Mouse (Mus musculus) cerebellum, adult 9-11 months (tissue): Measurements from ENCODE around the gene Nectin2.
"Not testable (repeated sequence)": the region's sequence is repeated elsewhere in the genome, so short reads cannot be mapped to it uniquely, and the experiment has no call there.

Experiments
- DNase-seq: peaks from one replicate; pipeline ENCODE4 v3.0.0; 2022

Gene Nectin2

GRCm38 (mm10) chr7:19750217-19751069, at the start of gene Nectin2:
Nectin2 (minus strand) TSS chr7:19750483.
- peak; percentile 57 for DNase-seq

- DNase-seq: peak; percentile 26
Measured at GRCm38 (mm10) chr7:19796697-19797588, 46.7 kb upstream of the Nectin2 start, which contains the start of gene Cblc. Cblc (minus strand) TSS chr7:19796809.

- no peak for DNase-seq
Measured at GRCm38 (mm10) chr7:19796254-19796653, 46.0 kb upstream of the Nectin2 start.

- DNase-seq: no peak
Measured at GRCm38 (mm10) chr7:19795236-19795635, 45.0 kb upstream of the Nectin2 start.

GRCm38 (mm10) chr7:19792701-19793630, 42.7 kb upstream of the Nectin2 start:
- DNase-seq: no peak

- DNase-seq: not testable (repeated sequence)
Measured at GRCm38 (mm10) chr7:19791504-19791903, 41.2 kb upstream of the Nectin2 start.

- DNase-seq: peak; percentile 64
Measured at GRCm38 (mm10) chr7:19789904-19790347, 39.6 kb upstream of the Nectin2 start.

- no peak for DNase-seq
Measured at GRCm38 (mm10) chr7:19785874-19786458, 35.7 kb upstream of the Nectin2 start.

GRCm38 (mm10) chr7:19784764-19785535, 34.7 kb upstream of the Nectin2 start:
- DNase-seq: no peak

GRCm38 (mm10) chr7:19783630-19784029, 33.3 kb upstream of the Nectin2 start:
- no peak for DNase-seq

- DNase-seq: no peak
Measured at GRCm38 (mm10) chr7:19782645-19783044, 32.4 kb upstream of the Nectin2 start.

GRCm38 (mm10) chr7:19781741-19782140, 31.5 kb upstream of the Nectin2 start:
- DNase-seq: no peak

- DNase-seq: no peak
Measured at GRCm38 (mm10) chr7:19779903-19780302, 29.6 kb upstream of the Nectin2 start.

GRCm38 (mm10) chr7:19778645-19779044, 28.4 kb upstream of the Nectin2 start:
- no peak for DNase-seq

GRCm38 (mm10) chr7:19777049-19777723, 26.9 kb upstream of the Nectin2 start:
- no peak for DNase-seq

GRCm38 (mm10) chr7:19771682-19772081, 21.4 kb upstream of the Nectin2 start:
- no peak for DNase-seq

GRCm38 (mm10) chr7:19770984-19771391, 20.7 kb upstream of the Nectin2 start, which contains the start of gene Bcam:
Bcam (minus strand) TSS chr7:19771016.
- no peak for DNase-seq

GRCm38 (mm10) chr7:19770375-19770754, 20.1 kb upstream of the Nectin2 start:
- DNase-seq: no peak

- no peak for DNase-seq
Measured at GRCm38 (mm10) chr7:19769434-19770374, 19.4 kb upstream of the Nectin2 start.
